ENCODE assay signal across 17 mouse cellular contexts in the genomic region with DNA sequence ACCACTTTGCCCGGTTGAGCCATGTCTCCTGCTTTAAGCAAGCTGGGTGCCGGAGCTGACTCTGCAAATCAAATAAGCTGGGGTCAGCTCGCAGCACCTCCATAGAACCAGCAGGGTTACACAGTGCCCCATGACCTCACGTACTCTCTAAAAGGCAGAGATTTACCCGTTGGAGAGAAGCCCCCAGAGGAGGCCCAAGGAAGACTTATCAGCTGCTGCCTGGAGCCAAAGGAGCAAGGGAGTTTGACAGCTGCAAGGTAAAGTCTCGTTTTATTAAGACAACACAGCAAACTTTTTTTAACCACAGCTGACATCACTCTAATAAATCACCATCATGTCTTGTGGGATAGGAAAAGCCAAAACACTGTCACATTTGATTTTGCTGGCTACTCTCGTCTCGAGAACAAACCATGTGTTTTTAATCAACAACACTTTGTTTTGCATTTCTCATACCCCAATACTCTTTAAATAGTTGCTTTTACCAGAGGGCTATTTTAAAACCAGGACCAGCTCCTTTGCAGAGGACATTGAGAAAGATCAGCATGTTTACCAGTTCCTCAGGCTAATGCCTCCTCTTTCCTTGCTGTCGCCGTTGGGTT.
DNase-seq lines count a peak whose midpoint lies in the region; ATAC-seq lines count a peak whose summit lies in the region.
"Had no signal": no experiment of that assay in that cellular context is flagged by ENCODE, and none has a peak within 500 bp of the region (broad histone marks: within the 10 kb centered on the region; RNA-seq: fewer than 3 reads in every experiment).

No protein-coding gene starts in this region.

- peaks cover 40% of the 10 kb centered on the region for H3K4me1 ChIP-seq in heart, embryonic 13.5 days
- H3K4me1 ChIP-seq in heart, embryonic 10.5 days, result peaks cover 28% of the 10 kb centered on the region
- H3K4me1 ChIP-seq in limb, embryonic 11.5 days (ENCODE audit: control insufficient read depth, insufficient read depth, low read length), result peaks cover 39% of the 10 kb centered on the region
- H3K4me1 ChIP-seq: liver, embryonic 13.5 days had no signal

- H3K4me3 ChIP-seq in heart, embryonic 13.5 days, result no peak overlapping the region
- no peak overlapping the region for H3K4me3 ChIP-seq in heart, embryonic 10.5 days
- H3K4me3 ChIP-seq in limb, embryonic 11.5 days (ENCODE audit: low read depth, low read length), result no peak overlapping the region
- H3K4me3 ChIP-seq: liver, embryonic 13.5 days; midbrain, embryonic 12.5 days; neural tube, embryonic 12.5 days had no signal

- no peak overlapping the region for H3K9ac ChIP-seq in heart, embryonic 13.5 days
- no peak overlapping the region for H3K9ac ChIP-seq in limb, embryonic 11.5 days (ENCODE audit: low read length)
- H3K9ac ChIP-seq: forebrain, postnatal 0 days; liver, embryonic 13.5 days; midbrain, embryonic 12.5 days; neural tube, embryonic 12.5 days had no signal

- H3K27me3 ChIP-seq in heart, embryonic 13.5 days (replicated peaks), result peaks cover 18% of the 10 kb centered on the region; the same call in 1 of the 2 replicates
- H3K27me3 ChIP-seq in heart, embryonic 10.5 days (ENCODE audit: insufficient read depth, poor library complexity, severe bottlenecking), result peaks cover 3% of the 10 kb centered on the region; the same call in 1 of the 2 replicates
- no peaks in the 10 kb centered on the region for H3K27me3 ChIP-seq in limb, embryonic 11.5 days (ENCODE audit: control insufficient read depth, insufficient read depth, low read length)
- H3K27me3 ChIP-seq: liver, embryonic 13.5 days; midbrain, embryonic 12.5 days; neural tube, embryonic 12.5 days had no signal

- WGBS in heart, embryonic 13.5 days, result 26% methylated on average over 10 of the region's 10 CpGs
- 32% methylated on average over 10 of the region's 10 CpGs for WGBS in heart, embryonic 10.5 days
- WGBS in limb, embryonic 11.5 days, result 9% methylated on average over 10 of the region's 10 CpGs

- no peaks in the 10 kb centered on the region for H3K9me3 ChIP-seq in heart, embryonic 13.5 days
- H3K9me3 ChIP-seq in heart, embryonic 10.5 days, result no peaks in the 10 kb centered on the region
- no peaks in the 10 kb centered on the region for H3K9me3 ChIP-seq in limb, embryonic 11.5 days (ENCODE audit: control insufficient read depth, low read length)
- H3K9me3 ChIP-seq: liver, embryonic 13.5 days; midbrain, embryonic 12.5 days; neural tube, embryonic 12.5 days had no signal

- no peak for DNase-seq in heart, embryonic 10.5 days (ENCODE audit: low spot score)
- DNase-seq in 3T3-L1 (ENCODE audit: low read depth, low spot score), result peak; percentile 99
- peak; percentile 65 for DNase-seq in embryo, embryonic 11 days
- peak; percentile 52 for DNase-seq in limb, embryonic 11.5 days (ENCODE audit: low spot score)
- DNase-seq in right cerebral cortex, adult 18-20 months, result no peak
- DNase-seq in testis, postnatal 14 days (ENCODE audit: low spot score), result no peak
- DNase-seq: adrenal gland, postnatal 14 days; forebrain, postnatal 0 days; kidney, postnatal 36 days; liver, embryonic 13.5 days; retina, postnatal 1 day; thymus, postnatal 4 days had no signal

- no peaks in the 10 kb centered on the region for H3K36me3 ChIP-seq in heart, embryonic 13.5 days
- no peaks in the 10 kb centered on the region for H3K36me3 ChIP-seq in heart, embryonic 10.5 days
- no peaks in the 10 kb centered on the region for H3K36me3 ChIP-seq in limb, embryonic 11.5 days (ENCODE audit: control insufficient read depth, insufficient read depth, low read length)
- H3K36me3 ChIP-seq: liver, embryonic 13.5 days; midbrain, embryonic 12.5 days; neural tube, embryonic 12.5 days had no signal

- 0 out of 2 replicates have a peak overlapping the region, but pooled peaks have one; percentile 15 for H3K27ac ChIP-seq in heart, embryonic 13.5 days (replicated peaks)
- H3K27ac ChIP-seq in heart, embryonic 10.5 days, result no peak overlapping the region
- H3K27ac ChIP-seq in limb, embryonic 11.5 days (replicated peaks; ENCODE audit: low read depth, low read length), result no peak overlapping the region; the same call in 1 of the 2 replicates
- H3K27ac ChIP-seq: liver, embryonic 13.5 days; midbrain, embryonic 12.5 days; neural tube, embryonic 12.5 days had no signal

- no peak overlapping the region for H3K4me2 ChIP-seq in heart, embryonic 13.5 days
- H3K4me2 ChIP-seq in limb, embryonic 11.5 days (ENCODE audit: low read depth, severe bottlenecking), result no peak overlapping the region
- H3K4me2 ChIP-seq: liver, embryonic 13.5 days; midbrain, embryonic 12.5 days; neural tube, embryonic 12.5 days had no signal

- no peak for ATAC-seq in heart, embryonic 13.5 days (ENCODE audit: extremely low read depth, insufficient number of reproducible peaks, low FRiP score, low TSS enrichment)
- ATAC-seq in limb, embryonic 11.5 days (ENCODE audit: insufficient number of reproducible peaks, low FRiP score, low TSS enrichment, low read depth), result no peak
- no peak for ATAC-seq in activated CD4-positive, CD25-positive, alpha-beta regulatory T cell, adult 4 months
- ATAC-seq: CD4-positive, CD25-positive, alpha-beta regulatory T cell, adult 4 months; forebrain, postnatal 0 days had no signal

Comparison
In these comparisons a context has a peak if more than half of its experiments do, and no peak if none do; other contexts are left out.
1. DNase-seq: peak in 3T3-L1 (single experiment), embryo, embryonic 11 days (single experiment) and limb, embryonic 11.5 days (single experiment); none in heart, embryonic 10.5 days (single experiment), right cerebral cortex, adult 18-20 months (single experiment) and testis, postnatal 14 days (single experiment).